Mouse (Mus musculus) heart, adult 8-10 months (tissue): ENCODE measurements around the gene Capn10. TPM values are rescaled to one million over a fixed set of nuclear protein-coding genes. Genes with fewer than 3 reads are reported as not detected.
"Not testable (repeated sequence)": the region's sequence is repeated elsewhere in the genome, so short reads cannot be mapped to it uniquely, and the experiment has no call there.

Source experiments
- DNase-seq: peaks from one replicate; pipeline ENCODE4 v3.0.0; 2022; ENCODE audit warnings: low spot score
- total RNA-seq, 4 experiments: library from RNA; stranded (reverse); gene quantifications; 2 replicates each; pipeline ENCODE4 v1.2.4; 2022

Gene Capn10
- total RNA-seq, 4 experiments from 2014 or later: 4.9 to 7.4 (median 6.7) TPM

- DNase-seq: no peak
Measured at GRCm38 (mm10) chr1:92919775-92920174, 14.4 kb upstream of the Capn10 start.

DNA sequence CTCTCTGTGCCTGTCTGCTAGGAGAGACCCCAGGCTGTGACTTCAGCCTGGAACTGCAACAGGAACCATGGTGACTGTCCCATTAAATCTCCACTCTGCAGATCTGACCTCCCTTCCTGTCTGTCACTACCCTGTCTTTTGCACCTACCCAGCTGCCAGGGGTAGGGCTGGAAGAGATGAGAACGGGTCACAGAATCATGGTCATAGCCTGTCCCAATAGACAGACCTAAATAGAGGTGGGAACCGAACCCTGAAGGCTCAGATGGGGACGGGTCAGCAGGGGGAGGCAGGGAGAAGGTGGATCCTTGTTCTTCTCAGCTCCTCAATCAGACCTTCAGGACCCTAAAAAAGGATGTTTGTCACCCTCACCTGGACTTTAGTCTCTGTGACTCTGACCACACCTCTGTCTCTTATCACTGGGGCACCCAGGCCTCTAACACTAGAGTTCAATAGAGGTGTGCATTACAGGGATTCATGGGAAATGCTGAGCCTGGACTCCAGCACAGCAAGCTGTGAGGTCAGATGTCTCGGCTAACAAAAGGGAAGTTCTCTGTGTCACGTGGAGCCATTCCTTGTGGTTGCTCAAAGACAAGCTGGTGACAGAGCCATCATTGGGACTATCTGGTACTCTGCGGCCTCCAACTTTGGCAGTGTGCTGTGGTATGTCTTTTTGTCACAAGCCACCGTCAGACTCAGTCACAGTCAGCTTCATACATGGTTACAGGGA lies 13.5 kb upstream of the Capn10 start:
- no peak for DNase-seq

DNA sequence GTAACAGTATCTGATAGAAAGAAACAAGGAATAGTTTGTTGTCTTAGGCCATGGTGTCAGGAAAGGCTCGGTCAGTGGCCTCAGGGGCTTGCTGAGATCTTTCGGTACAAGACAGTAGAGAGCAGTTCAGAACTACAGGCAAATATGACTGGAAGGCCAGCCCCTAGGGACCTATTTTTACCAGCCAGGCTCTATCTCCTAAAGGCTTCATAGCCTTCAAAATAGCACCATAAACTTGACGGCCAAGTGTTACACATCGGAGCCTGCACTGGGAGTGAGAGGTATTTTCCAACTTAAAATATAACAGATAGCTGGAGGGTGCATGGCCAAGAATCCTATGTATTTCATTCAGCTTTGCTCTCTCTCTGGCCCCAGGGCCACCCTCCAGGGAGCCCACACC lies 12.7 kb upstream of the Capn10 start:
- no peak for DNase-seq

GRCm38 (mm10) chr1:92930171-92930706 lies 3.9 kb upstream of the Capn10 start:
- DNase-seq: no peak

- DNase-seq: no peak
Measured at GRCm38 (mm10) chr1:92933611-92934010, 565 bp upstream of the Capn10 start.

GRCm38 (mm10) chr1:92935054-92935962 lies 1.1 kb downstream of the Capn10 start:
- no peak for DNase-seq

DNA sequence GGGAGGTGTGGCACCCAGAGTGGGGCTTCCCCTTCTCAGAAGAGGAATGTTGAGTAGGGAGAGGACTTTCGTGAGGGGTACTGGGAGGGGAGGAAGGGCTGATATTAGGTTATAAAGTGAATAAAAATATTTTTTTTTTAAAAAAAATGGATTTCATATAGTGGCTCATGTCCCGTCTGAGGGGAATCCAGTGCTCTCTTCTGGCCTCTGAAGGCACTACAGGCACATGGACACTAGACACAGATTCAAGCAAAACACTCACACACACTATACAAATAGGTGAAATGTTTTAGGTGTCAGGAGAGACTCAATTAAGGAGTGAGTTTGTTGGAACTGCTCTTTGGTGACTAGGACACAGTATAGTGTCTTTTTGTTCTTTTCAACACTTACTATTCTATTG lies 1.8 kb downstream of the Capn10 start:
- no peak for DNase-seq

DNA sequence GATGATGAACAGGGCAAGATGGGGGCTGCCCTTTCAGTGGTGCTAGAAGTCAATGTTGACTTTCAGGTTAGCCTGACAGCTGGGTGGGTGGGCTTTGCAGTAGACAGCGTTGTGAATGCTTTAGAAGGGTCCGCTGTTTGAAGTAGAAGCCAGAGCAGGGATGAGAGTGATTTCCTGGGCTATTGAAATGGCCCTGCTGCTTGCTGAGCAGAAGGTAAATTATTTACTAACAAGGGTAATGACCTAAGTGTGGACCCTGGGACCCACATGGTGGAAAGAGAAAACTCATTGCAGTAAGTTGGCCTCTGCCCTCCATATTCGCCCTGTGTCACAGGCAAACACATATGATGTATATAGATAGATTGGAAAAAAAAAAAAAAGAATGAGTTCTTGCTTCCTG lies 2.3 kb downstream of the Capn10 start:
- no peak for DNase-seq

DNA sequence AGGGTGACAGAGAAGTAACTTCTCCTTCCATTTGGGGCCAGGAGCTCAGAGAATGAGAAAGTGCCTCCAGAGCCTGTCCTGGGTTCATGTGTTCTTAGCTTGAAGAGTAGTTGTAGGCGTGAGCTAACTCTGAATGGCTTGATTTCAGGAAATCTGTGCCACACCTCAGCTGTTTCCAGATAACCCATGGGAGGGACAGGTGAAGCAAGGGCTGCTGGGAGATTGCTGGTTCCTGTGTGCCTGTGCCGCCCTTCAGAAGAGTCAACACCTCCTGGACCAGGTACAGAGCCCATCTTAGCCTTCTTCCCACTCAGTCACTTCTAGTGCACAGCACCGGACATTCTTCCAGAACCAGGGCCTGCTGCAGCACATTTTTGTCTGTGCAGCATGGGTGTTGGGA lies 3.6 kb downstream of the Capn10 start:
- DNase-seq: no peak

GRCm38 (mm10) chr1:92939746-92940145 lies 5.6 kb downstream of the Capn10 start:
- DNase-seq: no peak

- DNase-seq: no peak
Measured at GRCm38 (mm10) chr1:92943219-92943989, 9.2 kb downstream of the Capn10 start.

DNA sequence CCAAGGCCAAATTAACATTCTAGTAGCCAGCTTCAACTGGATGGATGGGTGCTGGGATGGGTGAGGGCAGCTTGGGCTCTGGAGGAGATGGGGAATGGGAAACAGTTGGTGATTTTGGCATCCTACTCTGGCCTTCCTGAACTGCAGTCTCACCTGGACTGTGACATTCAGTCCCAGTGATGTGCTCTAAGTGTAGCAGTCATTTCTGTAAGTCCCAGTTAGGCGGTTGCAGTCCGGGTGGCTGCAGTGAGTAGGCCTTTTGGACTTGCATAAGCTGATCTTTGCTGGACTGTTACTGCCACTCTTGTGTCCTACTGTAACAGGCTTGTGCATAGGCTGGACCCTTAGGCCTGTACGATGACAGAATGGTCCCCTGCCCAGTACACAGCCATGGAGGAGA lies 13.8 kb downstream of the Capn10 start:
- DNase-seq: no peak

GRCm38 (mm10) chr1:92949426-92949825 lies 15.2 kb downstream of the Capn10 start:
- no peak for DNase-seq

GRCm38 (mm10) chr1:92950607-92951006 lies 16.4 kb downstream of the Capn10 start, which contains the start of gene Gpr35:
Gene Gpr35 (plus strand): TSS chr1:92950865.
- no peak for DNase-seq

DNA sequence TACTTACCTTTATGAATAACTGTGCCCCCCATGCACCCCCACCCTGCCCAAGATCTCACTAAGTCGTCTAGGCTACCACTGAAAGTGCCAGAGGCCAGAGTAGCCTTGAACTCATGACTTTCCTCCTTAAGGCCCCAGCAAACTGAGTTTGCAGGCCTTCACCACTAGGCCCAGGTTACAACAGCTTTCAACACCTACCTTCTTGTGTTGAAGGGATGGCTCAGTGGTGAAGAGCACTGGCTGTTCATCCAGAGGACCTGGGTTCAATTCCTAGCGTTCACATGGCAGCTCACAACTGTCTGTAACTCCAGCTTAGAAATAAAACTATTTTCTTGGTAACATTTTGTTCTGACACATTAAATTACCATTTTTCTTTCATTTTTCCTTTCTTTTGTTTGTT lies 19.5 kb downstream of the Capn10 start:
- no peak for DNase-seq

- peak; percentile 75 for DNase-seq
Measured at GRCm38 (mm10) chr1:92956571-92957335, 22.6 kb downstream of the Capn10 start.

DNA sequence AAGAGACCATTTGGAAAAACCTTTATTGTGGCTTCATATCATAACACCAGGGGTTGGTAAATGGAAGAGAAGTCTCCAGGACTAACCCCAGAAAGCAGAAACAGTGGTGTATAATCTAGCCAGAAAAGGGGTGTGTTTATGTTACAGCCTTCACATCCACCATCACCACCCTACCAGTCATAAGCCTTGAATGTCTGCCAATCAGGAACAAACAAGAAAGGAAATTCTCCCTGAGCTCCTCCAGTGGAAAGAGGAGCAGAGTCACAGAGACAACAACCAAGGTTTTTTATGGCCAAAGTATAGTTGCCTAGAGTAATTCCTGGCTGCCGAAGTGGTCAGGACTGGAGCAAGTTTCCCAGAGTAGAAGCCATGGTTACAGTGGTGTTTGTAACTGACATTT lies 24.8 kb downstream of the Capn10 start:
- DNase-seq: no peak

DNA sequence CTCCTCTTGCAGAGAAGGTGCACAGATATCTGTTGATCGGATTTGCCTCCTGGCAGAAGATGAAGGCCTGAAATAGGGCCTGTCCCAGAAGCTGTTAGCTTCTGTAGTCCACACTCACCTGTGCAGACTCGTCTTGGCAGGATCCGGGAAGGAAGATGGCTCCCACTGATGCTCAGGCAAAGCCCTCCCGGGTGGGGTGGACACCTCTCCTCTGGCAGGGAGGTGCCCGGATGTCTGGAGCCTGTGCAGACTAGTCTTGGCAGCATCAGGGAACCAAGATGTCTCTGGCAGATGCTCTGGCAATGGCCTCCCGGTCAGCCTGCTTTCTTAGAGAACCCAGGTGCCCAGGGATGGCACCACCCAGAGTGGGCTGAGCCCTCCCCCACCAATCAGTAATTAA lies 36.6 kb downstream of the Capn10 start:
- not testable (repeated sequence) for DNase-seq

- no peak for DNase-seq
Measured at GRCm38 (mm10) chr1:92971879-92972795, 38.0 kb downstream of the Capn10 start.

GRCm38 (mm10) chr1:92972854-92973253 lies 38.7 kb downstream of the Capn10 start:
- DNase-seq: peak; percentile 31
